Mouse (Mus musculus) heart, postnatal 0 days (tissue): ENCODE results near the gene Inka1.

Experiments
- CTCF ChIP-seq: IDR thresholded peaks from 2 replicates; pipeline ENCODE4 v1.5.1; 2016; ENCODE audit warnings: antibody characterized with exemption, control low read depth, low read depth
- EP300 ChIP-seq: IDR thresholded peaks from 2 replicates; pipeline ENCODE4 v1.6.1; 2016; ENCODE audit warnings: antibody characterized with exemption, low read depth

GRCm38 (mm10) chr9:107993013-107993412 lies 7.3 kb upstream of the Inka1 start:
- TF ChIP-seq CTCF (no peak), EP300 (no peak)
